In genomic region chr13:52110750-52111149, GRCm38 (mm10) we compare ENCODE assay signal across 12 mouse cellular contexts.
A peak's percentile ranks its signal among the peaks of the same experiment; 100 is the strongest.
DNase-seq lines count a peak whose midpoint lies in the region; ATAC-seq and TF ChIP-seq lines count a peak whose summit lies in the region.
"Had no signal": no experiment of that assay in that cellular context is flagged by ENCODE, and none has a peak within 500 bp of the region (broad histone marks: within the 10 kb centered on the region; RNA-seq: fewer than 3 reads in every experiment).

No protein-coding gene starts in this region.

- H3K4me3 ChIP-seq in embryonic facial prominence, embryonic 13.5 days, result no peak overlapping the region
- no peak overlapping the region for H3K4me3 ChIP-seq in embryonic facial prominence, embryonic 10.5 days
- H3K4me3 ChIP-seq in forebrain, postnatal 0 days (ENCODE audit: low read depth, low read length), result no peak overlapping the region
- H3K4me3 ChIP-seq: liver, embryonic 13.5 days had no signal

- WGBS in embryonic facial prominence, embryonic 13.5 days, result 57% methylated on average over 9 of the region's 9 CpGs
- WGBS in embryonic facial prominence, embryonic 10.5 days, result 86% methylated on average over 9 of the region's 9 CpGs
- WGBS in forebrain, postnatal 0 days, result 79% methylated on average over 9 of the region's 9 CpGs

- peaks cover 33% of the 10 kb centered on the region for H3K4me1 ChIP-seq in embryonic facial prominence, embryonic 13.5 days
- H3K4me1 ChIP-seq in embryonic facial prominence, embryonic 10.5 days, result peaks cover 30% of the 10 kb centered on the region
- H3K4me1 ChIP-seq in forebrain, postnatal 0 days (ENCODE audit: insufficient read depth), result peaks cover 6% of the 10 kb centered on the region

- H3K27me3 ChIP-seq in embryonic facial prominence, embryonic 13.5 days, result no peaks in the 10 kb centered on the region
- H3K27me3 ChIP-seq in embryonic facial prominence, embryonic 10.5 days (replicated peaks; ENCODE audit: low read depth, poor library complexity, severe bottlenecking), result 0 out of 2 replicates have a peak, but pooled peaks cover 10% of the 10 kb centered on the region
- H3K27me3 ChIP-seq in forebrain, postnatal 0 days (ENCODE audit: insufficient read depth, low read length), result no peaks in the 10 kb centered on the region
- H3K27me3 ChIP-seq: liver, embryonic 13.5 days had no signal

- H3K4me2 ChIP-seq in embryonic facial prominence, embryonic 13.5 days, result no peak overlapping the region
- H3K4me2 ChIP-seq in forebrain, postnatal 0 days (ENCODE audit: low read depth), result no peak overlapping the region
- H3K4me2 ChIP-seq: liver, embryonic 13.5 days had no signal

- no peak overlapping the region for H3K9ac ChIP-seq in embryonic facial prominence, embryonic 13.5 days
- no peak overlapping the region for H3K9ac ChIP-seq in forebrain, postnatal 0 days
- H3K9ac ChIP-seq: liver, embryonic 13.5 days had no signal

- TF ChIP-seq CTCF in forebrain, postnatal 0 days (IDR thresholded peaks at IDR 0.05; ENCODE audit: low read depth), result no peak

- no peak for DNase-seq in embryonic facial prominence, embryonic 10.5 days (ENCODE audit: low spot score)
- peak; percentile 14 for DNase-seq in kidney, postnatal 14 days
- no peak for DNase-seq in kidney, adult 11 months
- DNase-seq in MN1 (ENCODE audit: low spot score), result peak; percentile 29
- DNase-seq in lung, postnatal 10 days, result peak; percentile 30
- no peak for DNase-seq in forebrain, postnatal 0 days
- DNase-seq: cerebellum, adult 9-11 months; liver, embryonic 13.5 days had no signal

- H3K9me3 ChIP-seq in embryonic facial prominence, embryonic 13.5 days, result no peaks in the 10 kb centered on the region; the same call in 1 of the 2 replicates
- H3K9me3 ChIP-seq in embryonic facial prominence, embryonic 10.5 days, result no peaks in the 10 kb centered on the region
- H3K9me3 ChIP-seq in forebrain, postnatal 0 days (ENCODE audit: low read length), result no peaks in the 10 kb centered on the region
- H3K9me3 ChIP-seq: G1E; liver, embryonic 13.5 days had no signal

- H3K27ac ChIP-seq in embryonic facial prominence, embryonic 13.5 days, result peak overlapping the region; percentile 28; the same call in 1 of the 2 replicates
- H3K27ac ChIP-seq in embryonic facial prominence, embryonic 10.5 days (replicated peaks), result no peak overlapping the region
- no peak overlapping the region for H3K27ac ChIP-seq in forebrain, postnatal 0 days (ENCODE audit: low read depth, low read length)
- H3K27ac ChIP-seq: liver, embryonic 13.5 days had no signal

- ATAC-seq in embryonic facial prominence, embryonic 13.5 days (ENCODE audit: insufficient number of reproducible peaks, insufficient read depth, low FRiP score, low TSS enrichment, low read depth), result no peak
- no peak for ATAC-seq in forebrain, postnatal 0 days
- ATAC-seq in inflammation-experienced regulatory T-cells, adult 6 months, result no peak
- ATAC-seq: intestine, postnatal 0 days had no signal

- no peaks in the 10 kb centered on the region for H3K36me3 ChIP-seq in embryonic facial prominence, embryonic 13.5 days
- no peaks in the 10 kb centered on the region for H3K36me3 ChIP-seq in embryonic facial prominence, embryonic 10.5 days (replicated peaks)
- no peaks in the 10 kb centered on the region for H3K36me3 ChIP-seq in forebrain, postnatal 0 days (ENCODE audit: insufficient read depth)
- H3K36me3 ChIP-seq: G1E; liver, embryonic 13.5 days had no signal

Comparison
In these comparisons a context has a peak if more than half of its experiments do, and no peak if none do; other contexts are left out.
1. DNase-seq: peak in kidney, postnatal 14 days (single experiment), MN1 (single experiment) and lung, postnatal 10 days (single experiment); none in embryonic facial prominence, embryonic 10.5 days (single experiment), kidney, adult 11 months (single experiment) and forebrain, postnatal 0 days (single experiment).